Mouse (Mus musculus) T-helper 1 cell (primary cell): ENCODE measurements at regions not wholly inside any gene's neighbourhood (a gene's known extent, or its start where the extent isn't known, plus 50 kb on each side); places are given as distances from the start of the nearest gene placed in this dataset.

Source experiments
- in situ Hi-C: fragments of 300-600 bp; cut with MboI, MseI; formaldehyde crosslinking; loops from one replicate; pipeline ENCODE4 v1.15.1; 2025; ENCODE audit warnings: high pct_unique_total_duplicates

GRCm38 (mm10) chr7:39864130-39864529 lies 346.6 kb downstream of the Zfp619 start:
- in situ Hi-C loops: no loop called here

DNA sequence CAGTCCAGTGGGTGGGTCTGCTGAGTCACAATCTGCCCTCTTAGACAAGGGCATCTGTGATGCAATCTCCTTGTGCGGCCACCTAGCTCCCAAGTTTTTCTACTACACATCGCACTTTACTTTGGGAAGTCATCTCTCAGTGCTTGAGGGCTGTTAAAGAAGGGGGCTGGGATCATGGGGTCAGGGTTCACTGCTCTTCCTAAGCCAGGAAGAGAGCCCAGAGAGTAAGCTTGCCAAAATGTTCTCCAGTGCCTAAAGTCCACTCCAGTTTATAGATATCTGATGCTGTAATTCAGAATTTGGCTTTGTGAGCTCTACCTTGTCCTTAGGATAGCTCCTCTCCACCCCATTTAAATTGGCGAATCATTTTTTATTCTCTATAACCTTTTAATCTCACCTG lies 347.2 kb downstream of the Zfp619 start:
- in situ Hi-C loops: no loop called here

- in situ Hi-C loops: no loop called here
Observed at GRCm38 (mm10) chr7:39866674-39867428, 349.3 kb downstream of the Zfp619 start.

DNA sequence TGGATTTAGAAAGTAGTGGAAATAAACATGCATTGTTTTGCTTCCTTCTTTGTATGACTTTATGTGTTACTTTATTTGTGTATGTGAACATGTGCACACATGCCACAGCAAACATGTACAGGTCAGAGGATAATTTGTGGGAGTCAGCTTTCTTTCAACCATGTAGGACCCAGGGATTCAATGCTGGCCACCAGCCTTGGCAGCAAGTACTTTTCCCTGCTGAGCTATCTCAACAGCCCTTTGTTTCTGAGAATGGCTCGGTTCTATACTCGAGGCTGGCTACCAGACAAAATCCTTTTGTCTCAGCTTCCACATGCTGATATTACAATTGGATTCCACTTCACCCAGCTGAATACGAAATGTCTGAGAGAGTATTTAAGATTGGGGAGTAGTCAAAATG lies 349.9 kb downstream of the Zfp619 start:
- in situ Hi-C loops: no loop called here

- in situ Hi-C loops: loop anchor here (25.0 kb wide), 1 partner anchor 1270 kb away; no protein-coding TSS in a partner anchor
Observed at GRCm38 (mm10) chr7:39882113-39882512, 364.5 kb downstream of the Zfp619 start.

DNA sequence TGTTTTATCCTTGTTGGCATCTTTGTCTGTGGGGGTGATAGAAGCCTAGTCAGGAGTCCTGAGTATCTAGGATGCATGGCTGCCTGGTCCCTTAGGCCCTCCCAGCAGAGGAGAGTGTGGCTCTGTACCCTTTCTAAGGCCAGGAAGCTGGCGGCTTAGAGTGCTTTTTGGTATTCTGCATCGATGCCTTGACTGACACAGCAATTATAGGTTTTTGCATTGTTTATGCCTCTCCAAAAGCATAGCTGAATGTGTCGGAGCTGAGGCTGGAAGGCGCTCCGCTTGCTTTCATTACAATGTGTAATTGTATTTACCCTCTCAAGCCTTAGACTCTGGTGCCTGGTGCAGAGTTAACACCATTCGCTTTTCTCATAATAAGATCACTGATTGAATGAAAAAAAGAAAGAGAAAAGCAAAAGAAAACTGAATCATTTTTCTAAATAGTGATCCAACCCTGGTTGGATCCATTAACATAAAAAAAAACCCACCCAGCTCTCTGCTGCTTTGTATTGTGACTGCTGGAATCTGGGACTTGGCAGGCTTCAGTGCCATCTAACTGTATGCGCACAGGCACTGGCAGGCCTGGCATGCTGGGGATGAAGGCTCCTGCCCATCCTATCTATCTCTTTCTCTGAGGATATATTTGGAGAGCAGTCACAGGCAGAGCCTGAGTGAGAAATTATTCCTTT lies 376.8 kb downstream of the Zfp619 start:
- in situ Hi-C loops: loop anchor here (25.0 kb wide), 1 partner anchor 1282 kb away; no protein-coding TSS in a partner anchor

DNA sequence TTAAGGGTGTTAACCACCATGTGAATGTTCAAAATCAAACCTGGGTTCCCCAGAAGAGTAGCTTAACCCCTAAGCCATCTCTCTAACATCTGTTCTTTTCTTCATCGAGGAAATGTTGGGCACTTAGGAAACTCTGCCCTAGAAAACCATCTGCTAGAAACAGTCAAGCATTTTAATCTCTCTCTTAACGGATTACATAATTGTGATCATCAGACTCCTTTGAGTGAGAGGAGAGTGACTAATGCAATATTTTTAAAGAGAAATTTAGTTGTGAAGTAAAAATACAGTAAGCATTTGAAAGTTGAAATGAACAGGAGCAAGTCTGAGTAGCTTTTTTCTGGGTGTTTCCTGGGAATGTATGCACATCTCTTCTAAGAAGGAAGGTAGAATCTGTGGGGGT lies 379.4 kb downstream of the Zfp619 start:
- in situ Hi-C loops: loop anchor here (25.0 kb wide), 1 partner anchor 1285 kb away; no protein-coding TSS in a partner anchor

DNA sequence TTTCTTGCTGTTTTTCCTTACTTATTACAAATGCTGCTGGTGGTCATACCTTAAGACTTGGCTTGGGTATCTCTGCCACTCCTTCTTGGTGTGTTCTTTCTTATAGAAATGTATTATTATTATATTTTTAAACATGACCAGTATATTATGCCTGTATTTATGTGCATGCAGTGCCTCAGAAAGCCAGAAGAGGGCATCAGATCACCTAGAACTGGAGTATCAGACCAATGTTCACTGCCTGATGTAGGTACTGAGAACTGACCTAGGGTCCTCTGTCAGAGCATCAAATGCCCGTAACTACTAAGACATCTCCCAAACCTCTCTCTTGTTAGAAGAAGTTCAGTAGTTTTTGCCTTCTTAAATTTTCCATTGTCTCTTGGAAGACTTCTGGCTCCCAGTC lies 380.7 kb downstream of the Zfp619 start:
- in situ Hi-C loops: loop anchor here (25.0 kb wide), 1 partner anchor 1286 kb away; no protein-coding TSS in a partner anchor

DNA sequence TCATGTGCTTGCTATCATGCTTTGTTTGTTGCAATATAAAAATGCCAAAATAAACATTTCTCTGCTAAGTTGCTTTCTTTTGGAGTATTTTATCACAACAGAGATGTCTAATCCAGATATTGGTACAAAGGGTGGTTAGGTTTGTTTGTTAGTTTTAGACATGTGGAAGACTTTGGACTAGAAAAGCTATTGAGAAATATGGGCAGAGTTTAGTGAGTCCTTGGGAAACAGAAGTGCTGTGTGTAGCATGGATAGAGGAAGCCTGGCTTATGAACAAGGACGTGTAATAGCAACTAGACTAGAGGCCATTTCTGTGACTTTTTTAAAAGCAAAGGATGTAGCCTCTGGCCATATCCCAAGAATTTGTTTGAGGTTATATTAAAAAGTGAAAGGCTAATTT lies 416.4 kb downstream of the Zfp619 start:
- in situ Hi-C loops: no loop called here

- in situ Hi-C loops: no loop called here
Observed at GRCm38 (mm10) chr7:39937262-39937661, 419.7 kb downstream of the Zfp619 start.

GRCm38 (mm10) chr7:39942262-39942900 lies 424.8 kb downstream of the Zfp619 start:
- in situ Hi-C loops: no loop called here

DNA sequence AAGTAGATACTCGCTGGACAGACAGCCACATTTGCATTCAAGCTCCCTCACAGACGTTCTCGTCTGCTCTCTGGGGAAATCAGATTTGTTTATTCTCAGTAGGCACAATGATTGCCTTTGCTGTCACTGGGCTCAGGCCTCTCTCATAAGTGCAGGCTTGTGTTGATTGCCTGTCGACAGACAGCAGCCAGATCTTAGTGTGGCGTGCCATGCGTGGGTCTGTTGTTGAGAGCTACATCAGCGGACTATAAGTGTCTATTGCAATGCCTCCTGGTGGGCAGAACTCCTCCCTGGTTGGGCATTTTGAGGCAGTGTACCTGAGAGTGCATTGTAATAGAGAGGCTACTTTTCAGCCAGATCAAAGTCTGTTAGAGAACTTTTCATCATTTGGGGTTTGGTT lies 436.5 kb downstream of the Zfp619 start:
- in situ Hi-C loops: no loop called here

DNA sequence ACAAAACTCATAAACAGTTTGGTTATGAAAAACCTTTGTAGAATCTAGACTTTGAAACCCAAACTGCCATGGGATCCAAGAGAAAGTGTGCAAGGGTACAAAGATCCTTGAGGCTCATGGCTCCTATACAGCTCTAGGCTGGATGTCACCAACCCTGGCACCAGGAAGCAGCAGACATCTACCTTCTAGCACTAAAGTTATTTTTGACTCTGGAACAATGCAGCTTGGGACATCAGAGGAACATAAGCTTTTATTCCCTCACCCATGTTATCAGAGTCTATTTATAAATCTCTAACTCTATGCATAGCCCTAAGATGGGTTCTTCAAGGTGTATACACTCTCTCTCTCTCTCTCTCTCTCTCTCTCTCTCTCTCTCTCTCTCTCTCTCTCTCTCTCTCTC lies 437.4 kb downstream of the Zfp619 start:
- in situ Hi-C loops: no loop called here

GRCm38 (mm10) chr7:39978121-39978520 lies 460.6 kb downstream of the Zfp619 start:
- in situ Hi-C loops: no loop called here

DNA sequence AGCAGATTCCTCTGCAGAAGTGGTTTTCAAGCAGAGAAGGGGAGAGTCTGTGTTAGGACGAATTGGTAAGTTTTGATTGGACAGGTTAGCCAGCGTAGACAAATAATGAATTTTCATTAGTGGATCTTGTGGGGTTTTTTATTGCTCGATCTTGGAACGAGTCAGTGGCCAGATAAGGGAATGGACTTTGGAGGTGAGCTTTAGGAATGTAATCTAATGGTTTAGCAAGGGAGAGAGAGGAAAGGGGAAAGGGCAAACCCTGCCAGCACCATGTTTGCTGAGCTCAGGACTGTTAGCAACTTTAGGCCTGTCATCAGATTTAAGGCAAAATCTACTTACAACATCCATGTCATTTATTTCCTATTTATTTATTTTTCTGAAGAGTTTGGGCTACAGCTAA lies 464.1 kb downstream of the Zfp619 start:
- in situ Hi-C loops: no loop called here
